Mouse (Mus musculus) induced T-regulatory cell, adult 2 months (primary cell): ENCODE measurements at regions not wholly inside any gene's neighbourhood (a gene's known extent, or its start where the extent isn't known, plus 50 kb on each side); places are given as distances from the start of the nearest gene placed in this dataset.
"Not testable (repeated sequence)": the region's sequence is repeated elsewhere in the genome, so short reads cannot be mapped to it uniquely, and the experiment has no call there.

ENCODE experiments used
- DNase-seq: peaks from one replicate; pipeline ENCODE4 v3.0.0-alpha.2; 2012; ENCODE audit warnings: low read depth

GRCm38 (mm10) chr2:53276435-53276834, 84.9 kb downstream of the Arl6ip6 start:
- no peak for DNase-seq

- no peak for DNase-seq
Observed at GRCm38 (mm10) chr2:53301712-53302423, 110.3 kb downstream of the Arl6ip6 start.

GRCm38 (mm10) chr2:53330680-53331079, 139.2 kb downstream of the Arl6ip6 start:
- no peak for DNase-seq

- DNase-seq = no peak
Observed at GRCm38 (mm10) chr2:53359026-53359425, 167.5 kb downstream of the Arl6ip6 start.

- no peak for DNase-seq
Observed at GRCm38 (mm10) chr2:53382348-53382747, 190.8 kb downstream of the Arl6ip6 start.

- no peak for DNase-seq
Observed at GRCm38 (mm10) chr2:53384545-53385176, 193.1 kb downstream of the Arl6ip6 start.

- DNase-seq = no peak
Observed at GRCm38 (mm10) chr2:53388652-53389051, 197.1 kb downstream of the Arl6ip6 start.

GRCm38 (mm10) chr2:53414471-53414870, 222.9 kb downstream of the Arl6ip6 start:
- no peak for DNase-seq

- no peak for DNase-seq
Observed at GRCm38 (mm10) chr2:53437046-53437815, 245.7 kb downstream of the Arl6ip6 start.

GRCm38 (mm10) chr2:53440301-53440700, 248.8 kb downstream of the Arl6ip6 start:
- DNase-seq = peak; percentile 10

- no peak for DNase-seq
Observed at GRCm38 (mm10) chr2:53460265-53460664, 268.7 kb downstream of the Arl6ip6 start.

- DNase-seq = no peak
Observed at GRCm38 (mm10) chr2:53474455-53474854, 282.9 kb downstream of the Arl6ip6 start.

- not testable (repeated sequence) for DNase-seq
Observed at GRCm38 (mm10) chr2:53479051-53479450, 287.5 kb downstream of the Arl6ip6 start.

GRCm38 (mm10) chr2:53488301-53488700, 296.8 kb downstream of the Arl6ip6 start:
- DNase-seq = no peak

- DNase-seq = no peak
Observed at GRCm38 (mm10) chr2:53490805-53491585, 299.5 kb downstream of the Arl6ip6 start.

GRCm38 (mm10) chr2:53492788-53493187, 301.3 kb downstream of the Arl6ip6 start:
- no peak for DNase-seq

- DNase-seq = no peak
Observed at GRCm38 (mm10) chr2:53501657-53502274, 310.2 kb downstream of the Arl6ip6 start.

GRCm38 (mm10) chr2:53502275-53502667, 310.7 kb downstream of the Arl6ip6 start:
- no peak for DNase-seq

- DNase-seq = no peak
Observed at GRCm38 (mm10) chr2:53542097-53542496, 350.6 kb downstream of the Arl6ip6 start.

GRCm38 (mm10) chr2:53574007-53574406, 382.5 kb downstream of the Arl6ip6 start:
- no peak for DNase-seq

GRCm38 (mm10) chr2:53605829-53606228, 414.3 kb downstream of the Arl6ip6 start:
- DNase-seq = no peak

GRCm38 (mm10) chr2:53619681-53620080, 428.2 kb downstream of the Arl6ip6 start:
- no peak for DNase-seq
